Mouse (Mus musculus) lung, postnatal 0 days (tissue): Measurements from ENCODE around the gene Rflna.
A peak's percentile ranks its signal among the peaks of the same experiment; 100 is the strongest.

Experiments
- CTCF ChIP-seq: IDR thresholded peaks from 2 replicates; pipeline ENCODE4 v1.5.1; 2016; ENCODE audit warnings: antibody characterized with exemption, mild to moderate bottlenecking
- EP300 ChIP-seq: IDR thresholded peaks from 2 replicates; pipeline ENCODE4 v1.6.1; 2016; ENCODE audit warnings: antibody characterized with exemption, mild to moderate bottlenecking, control low read depth

GRCm38 (mm10) chr5:125052237-125052602 is 49.2 kb downstream of the Rflna start:
- TF ChIP-seq EP300: peak; percentile 40; the same call in 1 of the 2 replicates
- no peak for TF ChIP-seq CTCF
